Mouse (Mus musculus): ENCODE data around the gene Ccdc183.

DNA sequence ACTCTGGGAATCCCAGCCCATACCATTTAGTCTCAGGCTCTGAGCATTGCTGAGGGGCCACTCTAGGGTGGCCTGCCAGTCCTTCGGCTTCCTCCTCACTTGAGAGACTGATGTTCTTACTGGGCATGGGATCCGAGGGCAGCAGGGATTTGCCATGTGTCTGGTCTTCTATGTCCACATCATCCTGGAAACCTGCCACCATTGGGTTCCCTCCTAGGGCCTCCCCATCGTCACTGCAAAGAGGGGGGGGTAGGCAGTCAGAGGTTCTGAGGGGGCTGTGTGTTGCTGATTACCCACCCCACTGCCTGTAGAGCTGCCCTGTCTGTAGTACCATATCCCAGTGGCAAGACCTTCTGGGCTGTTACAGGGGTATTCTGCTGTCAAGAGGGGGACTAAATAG lies 31.9 kb downstream of the Ccdc183 start:
- TF ChIP-seq POLR2A (IDR thresholded peaks at IDR 0.05; ENCODE audit: control insufficient read depth, low read depth, low read length) (no peak), CTCF (IDR thresholded peaks at IDR 0.05; ENCODE audit: control insufficient read depth, insufficient read depth, insufficient replicate concordance, low read depth, low read length) (no peak)
